Mouse (Mus musculus): ENCODE data around the gene Gm26992. TPM values are rescaled to one million over a fixed set of nuclear protein-coding genes. Genes with fewer than 3 reads are reported as not detected.
A peak's percentile ranks its signal among the peaks of the same experiment; 100 is the strongest.
"Not testable (repeated sequence)": the region's sequence is repeated elsewhere in the genome, so short reads cannot be mapped to it uniquely, and the experiment has no call there.

Gm26992 gene
- polyA plus RNA-seq, 1 experiment from 2014 or later, result not detected

DNA sequence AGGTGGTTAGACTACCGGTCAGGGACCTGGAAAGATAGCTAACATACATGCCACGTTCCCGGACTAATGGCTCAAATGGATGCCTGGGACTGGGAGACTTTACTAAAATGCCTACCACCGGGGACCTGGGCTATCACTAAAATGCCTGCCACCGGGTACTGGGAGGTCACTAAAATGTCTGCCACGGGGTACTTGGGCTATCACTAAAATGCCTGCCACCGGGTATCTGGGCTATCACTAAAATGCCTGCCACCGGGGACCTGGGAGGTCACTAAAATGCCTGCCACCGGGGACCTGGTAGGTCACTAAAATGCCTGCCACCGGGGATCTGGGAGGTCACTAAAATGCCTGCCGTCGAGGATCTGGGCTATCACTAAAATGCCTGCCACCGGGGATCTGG is 26.6 kb downstream of the Gm26992 start:
- Histone ChIP-seq H3K27me3 (peaks cover 41% of the 10 kb centered on the region), H3K4me2 (peak overlapping the region; percentile 86), H3K4me3 (peak overlapping the region; percentile 38; the same call in 1 of the 2 replicates)
- H3K9me3 ChIP-seq; ATAC-seq (ENCODE audit: low FRiP score, low read depth); H3K36me3 ChIP-seq; H3K9ac ChIP-seq; H3K4me1 ChIP-seq (replicated peaks); H3K27ac ChIP-seq (replicated peaks): not testable (repeated sequence)
- 63% methylated on average over 11 of the region's 13 CpGs for WGBS

DNA sequence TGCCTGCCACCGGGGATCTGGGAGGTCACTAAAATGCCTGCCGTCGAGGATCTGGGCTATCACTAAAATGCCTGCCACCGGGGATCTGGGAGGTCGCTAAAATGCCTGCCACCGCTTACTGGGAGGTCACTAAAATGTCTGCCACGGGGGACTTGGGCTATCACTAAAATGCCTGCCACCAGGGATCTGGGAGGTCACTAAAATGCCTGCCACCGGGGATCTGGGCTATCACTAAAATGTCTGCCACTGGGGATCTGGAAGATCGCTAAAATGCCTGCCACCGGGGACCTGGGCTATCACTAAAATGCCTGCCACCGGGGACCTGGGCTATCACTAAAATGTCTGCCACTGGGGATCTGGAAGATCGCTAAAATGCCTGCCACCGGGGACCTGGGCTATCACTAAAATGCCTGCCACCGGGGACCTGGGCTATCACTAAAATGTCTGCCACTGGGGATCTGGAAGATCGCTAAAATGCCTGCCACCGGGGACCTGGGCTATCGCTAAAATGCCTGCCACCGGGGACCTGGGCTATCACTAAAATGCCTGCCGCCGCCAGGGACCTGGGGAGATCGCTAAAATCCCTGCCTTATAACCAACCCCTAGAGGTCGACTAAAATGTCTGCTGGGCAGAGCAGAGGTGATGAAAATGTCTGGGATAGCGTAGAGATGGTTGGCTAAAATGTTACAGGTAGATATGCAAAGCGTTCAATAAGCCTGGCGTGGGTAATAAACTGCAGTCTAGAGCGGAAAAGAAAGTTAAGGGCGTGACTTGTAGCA is 27.3 kb downstream of the Gm26992 start:
- not testable (repeated sequence) for H3K9ac ChIP-seq; H3K9me3 ChIP-seq; ATAC-seq (ENCODE audit: low FRiP score, low read depth); H3K4me1 ChIP-seq (replicated peaks); H3K4me3 ChIP-seq; H3K27ac ChIP-seq (replicated peaks); H3K36me3 ChIP-seq; H3K4me2 ChIP-seq
- H3K27me3 ChIP-seq, result peaks cover 37% of the 10 kb centered on the region
- 75% methylated on average over 18 of the region's 27 CpGs for WGBS

DNA sequence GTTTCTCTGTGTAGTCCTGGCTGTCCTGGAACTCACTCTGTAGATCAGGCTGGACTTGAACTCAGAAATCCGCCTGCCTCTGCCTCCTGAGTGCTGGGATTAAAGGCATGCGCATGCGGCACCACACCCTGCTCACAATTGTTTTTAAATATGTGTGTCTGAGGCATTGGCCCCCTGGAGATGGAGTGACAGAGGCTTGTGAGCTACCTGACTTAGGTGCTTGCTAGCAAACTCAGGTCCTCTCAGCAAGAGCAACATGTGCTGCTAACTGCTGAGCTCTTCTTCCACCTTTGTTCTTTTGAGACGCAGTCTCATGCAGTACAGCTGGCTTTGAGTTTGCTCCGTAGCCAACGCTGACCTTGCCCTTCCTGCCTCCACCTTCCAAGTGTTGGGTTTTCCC is 31.0 kb downstream of the Gm26992 start:
- H3K4me3 ChIP-seq, result no peak overlapping the region

DNA sequence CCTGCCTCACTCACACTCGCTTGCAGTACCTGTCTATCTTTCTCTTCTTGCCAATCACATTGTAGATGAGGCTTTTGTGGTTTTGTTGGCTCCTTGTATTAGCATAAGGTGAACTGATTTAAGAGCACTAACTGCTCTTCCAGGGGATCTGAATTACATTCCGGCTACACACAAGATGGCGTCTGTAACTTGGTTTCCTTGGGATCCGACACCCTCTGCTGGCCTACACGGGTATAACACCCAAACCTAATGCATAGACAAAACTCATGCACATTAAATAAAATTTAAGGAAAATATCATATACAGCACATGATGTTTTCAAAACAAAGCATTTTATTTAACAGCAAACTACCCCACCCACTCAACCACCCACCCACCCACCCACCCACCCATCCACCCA is 38.2 kb downstream of the Gm26992 start:
- no peaks in the 10 kb centered on the region for H3K9me3 ChIP-seq
- no peak overlapping the region for H3K4me2 ChIP-seq
- H3K36me3 ChIP-seq, result no peaks in the 10 kb centered on the region
- H3K4me1 ChIP-seq (replicated peaks), result no peaks in the 10 kb centered on the region
- 79% methylated on average over 5 of the region's 5 CpGs for WGBS
- H3K27ac ChIP-seq (replicated peaks), result no peak overlapping the region
- no peak overlapping the region for H3K9ac ChIP-seq
- H3K4me3 ChIP-seq, result no peak overlapping the region
- no peaks in the 10 kb centered on the region for H3K27me3 ChIP-seq
- ATAC-seq (ENCODE audit: low FRiP score, low read depth), result no peak

More for the DNA sequence above, 31.0 kb downstream of the Gm26992 start:
- no peak overlapping the region for H3K4me2 ChIP-seq
- no peak overlapping the region for H3K9ac ChIP-seq
- no peak overlapping the region for H3K27ac ChIP-seq (replicated peaks)
- no peaks in the 10 kb centered on the region for H3K36me3 ChIP-seq
- peaks cover under 1% of the 10 kb centered on the region; the same call in 1 of the 2 replicates for H3K4me1 ChIP-seq (replicated peaks)
- WGBS, result 80% methylated on average over 6 of the region's 6 CpGs
- H3K27me3 ChIP-seq, result peaks cover 10% of the 10 kb centered on the region
- H3K9me3 ChIP-seq, result no peaks in the 10 kb centered on the region
- ATAC-seq (ENCODE audit: low FRiP score, low read depth), result no peak

DNA sequence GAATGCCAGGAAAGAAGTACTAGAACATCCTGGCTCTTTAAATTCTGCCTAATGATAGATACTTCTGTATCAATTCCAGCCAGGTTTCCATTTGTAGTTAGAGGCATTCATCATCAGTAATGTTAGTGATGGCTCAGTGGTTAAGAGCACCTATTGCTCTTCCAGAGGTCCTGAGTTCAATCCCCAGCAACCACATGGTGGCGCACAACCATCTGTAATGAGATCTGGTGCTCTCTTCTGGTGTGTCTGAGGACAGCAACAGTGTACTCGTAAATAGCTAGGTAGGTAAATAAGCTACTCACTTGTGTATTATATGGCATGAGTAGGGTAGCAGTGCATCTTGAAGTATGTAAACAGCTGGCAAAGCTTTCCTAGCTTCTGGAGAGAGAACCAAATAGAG is 47.2 kb downstream of the Gm26992 start:
- Histone ChIP-seq H3K9me3 (no peaks in the 10 kb centered on the region), H3K4me1 (replicated peaks) (no peaks in the 10 kb centered on the region), H3K9ac (no peak overlapping the region), H3K27ac (replicated peaks) (no peak overlapping the region), H3K36me3 (no peaks in the 10 kb centered on the region), H3K27me3 (no peaks in the 10 kb centered on the region), H3K4me2 (no peak overlapping the region), H3K4me3 (no peak overlapping the region)
- no peak for ATAC-seq (ENCODE audit: low FRiP score, low read depth)
- WGBS, result 70% methylated on average over 2 of the region's 2 CpGs

DNA sequence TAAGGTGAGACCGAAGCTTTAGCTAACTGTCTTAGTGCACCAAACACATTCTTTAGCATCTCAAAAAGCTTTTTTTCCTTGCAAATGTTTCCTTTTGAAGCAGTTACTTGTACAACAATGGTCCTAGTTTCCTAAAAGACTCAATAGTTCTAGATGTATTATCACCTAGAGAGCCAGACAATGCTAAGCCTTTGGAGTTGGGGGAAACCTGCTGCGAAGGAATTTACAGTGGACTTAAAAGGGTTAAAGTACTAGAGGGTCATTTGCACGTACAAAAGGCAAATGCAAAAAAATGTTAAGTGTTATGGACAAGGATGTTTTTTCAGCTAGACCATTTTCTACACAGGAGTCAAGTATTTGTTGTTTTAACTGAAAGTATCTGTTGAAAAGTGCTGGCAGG is 50.5 kb downstream of the Gm26992 start:
- no peak overlapping the region for H3K4me2 ChIP-seq
- H3K4me1 ChIP-seq (replicated peaks), result no peaks in the 10 kb centered on the region
- no peaks in the 10 kb centered on the region for H3K27me3 ChIP-seq
- no peaks in the 10 kb centered on the region for H3K36me3 ChIP-seq
- ATAC-seq (ENCODE audit: low FRiP score, low read depth), result no peak
- H3K27ac ChIP-seq (replicated peaks), result no peak overlapping the region
- no peak overlapping the region for H3K4me3 ChIP-seq
- 74% methylated on average over 3 of the region's 3 CpGs for WGBS
- H3K9ac ChIP-seq, result no peak overlapping the region
- H3K9me3 ChIP-seq, result no peaks in the 10 kb centered on the region

DNA sequence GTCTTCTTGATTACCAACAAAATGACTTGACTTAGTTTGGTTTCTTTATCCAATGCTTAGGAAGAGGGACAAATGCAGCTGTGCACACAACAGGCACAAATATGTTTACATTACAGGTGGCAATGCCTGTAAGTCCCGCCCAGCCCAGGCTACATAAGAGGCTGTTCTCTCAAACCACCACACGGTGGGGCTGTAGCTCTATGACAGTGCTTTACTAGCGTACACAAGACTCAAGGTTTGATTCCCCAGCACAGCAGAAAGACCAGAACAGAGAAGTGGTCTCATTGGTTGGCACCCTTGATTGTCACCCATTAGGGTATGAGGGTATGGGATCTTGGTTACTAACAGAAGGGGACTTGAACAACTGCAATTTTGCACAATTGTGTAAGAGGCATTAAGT is 55.7 kb downstream of the Gm26992 start:
- H3K36me3 ChIP-seq, result no peaks in the 10 kb centered on the region
- no peak for ATAC-seq (ENCODE audit: low FRiP score, low read depth)

DNA sequence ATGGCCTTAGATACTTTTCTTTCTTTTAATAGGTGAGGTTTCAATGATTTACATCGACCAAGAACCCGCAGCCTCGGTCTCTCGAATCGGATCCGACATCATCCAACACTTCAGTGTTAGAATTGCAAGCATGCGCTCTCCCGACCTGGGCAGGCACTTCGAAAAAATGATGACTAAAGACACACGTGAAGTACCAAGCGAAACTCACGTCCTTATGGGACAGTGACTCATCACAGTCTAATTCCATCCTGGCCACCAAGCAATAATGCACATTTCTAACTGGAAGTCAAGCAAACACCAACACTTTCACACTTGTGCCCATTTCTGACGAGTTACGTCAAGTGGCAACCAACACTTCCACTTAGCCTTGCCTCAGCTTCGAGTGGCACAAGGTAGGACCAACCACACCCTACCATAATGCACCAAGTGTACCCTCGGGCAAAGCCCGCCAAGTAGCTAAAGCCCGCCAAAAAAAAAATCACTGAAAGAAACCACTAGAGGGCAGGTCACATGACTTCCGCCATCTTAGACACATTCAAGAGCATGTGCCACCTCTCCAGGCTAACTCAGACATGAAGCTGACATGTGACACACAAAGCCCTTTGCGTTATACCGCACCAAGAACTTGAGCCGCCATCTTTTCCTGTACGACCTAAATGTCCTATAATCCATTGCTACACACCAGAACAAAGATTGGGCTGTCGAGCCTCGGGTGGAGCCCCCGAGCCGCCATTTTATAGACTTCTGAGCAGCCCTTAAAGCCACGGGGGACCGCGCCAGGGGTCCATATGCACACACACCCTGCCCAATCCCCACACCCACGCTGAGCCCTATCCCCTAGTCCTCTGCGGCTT is 59.7 kb downstream of the Gm26992 start:
- Histone ChIP-seq H3K4me2 (peak overlapping the region; percentile 46), H3K27ac (replicated peaks) (peak overlapping the region; percentile 78), H3K4me1 (replicated peaks) (no peaks in the 10 kb centered on the region), H3K9ac (peak overlapping the region; percentile 44; the same call in 1 of the 2 replicates), H3K27me3 (no peaks in the 10 kb centered on the region), H3K9me3 (no peaks in the 10 kb centered on the region), H3K36me3 (no peaks in the 10 kb centered on the region), H3K4me3 (peak overlapping the region; percentile 45)
- peak; percentile 87 for ATAC-seq (ENCODE audit: low FRiP score, low read depth)
- 64% methylated on average over 32 of the region's 32 CpGs for WGBS

More for the DNA sequence above, 55.7 kb downstream of the Gm26992 start:
- H3K4me1 ChIP-seq (replicated peaks), result no peaks in the 10 kb centered on the region
- H3K4me3 ChIP-seq, result no peak overlapping the region
- WGBS, result 14% methylated on average over 3 of the region's 3 CpGs
- no peak overlapping the region for H3K27ac ChIP-seq (replicated peaks)
- H3K9me3 ChIP-seq, result no peaks in the 10 kb centered on the region
- H3K9ac ChIP-seq, result no peak overlapping the region
- no peaks in the 10 kb centered on the region for H3K27me3 ChIP-seq
- H3K4me2 ChIP-seq, result no peak overlapping the region

DNA sequence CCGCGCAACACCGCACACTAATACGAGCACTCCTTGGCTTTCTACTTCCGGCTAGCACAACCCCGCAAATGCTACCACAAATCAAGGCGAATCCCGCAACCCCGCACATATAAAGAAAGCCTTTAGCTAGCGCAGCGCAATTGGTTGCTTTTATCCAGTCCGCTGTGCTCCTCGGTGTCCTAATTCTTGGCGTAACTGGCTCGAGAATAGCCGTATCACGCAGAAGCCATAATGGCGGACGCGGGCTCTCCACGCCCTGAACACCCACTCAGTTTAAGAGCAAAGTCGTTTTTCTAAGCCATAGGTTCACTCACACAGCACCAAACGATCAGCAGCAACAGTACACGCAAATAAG is 60.3 kb downstream of the Gm26992 start:
- Histone ChIP-seq H3K36me3 (no peaks in the 10 kb centered on the region), H3K4me1 (replicated peaks) (no peaks in the 10 kb centered on the region), H3K4me2 (peak overlapping the region; percentile 46), H3K27me3 (no peaks in the 10 kb centered on the region), H3K9me3 (no peaks in the 10 kb centered on the region), H3K9ac (peak overlapping the region; percentile 44), H3K27ac (replicated peaks) (peak overlapping the region; percentile 78), H3K4me3 (peak overlapping the region; percentile 45)
- 69% methylated on average over 24 of the region's 24 CpGs for WGBS
- ATAC-seq (ENCODE audit: low FRiP score, low read depth), result peak; percentile 17; the same call in 1 of the 2 replicates

DNA sequence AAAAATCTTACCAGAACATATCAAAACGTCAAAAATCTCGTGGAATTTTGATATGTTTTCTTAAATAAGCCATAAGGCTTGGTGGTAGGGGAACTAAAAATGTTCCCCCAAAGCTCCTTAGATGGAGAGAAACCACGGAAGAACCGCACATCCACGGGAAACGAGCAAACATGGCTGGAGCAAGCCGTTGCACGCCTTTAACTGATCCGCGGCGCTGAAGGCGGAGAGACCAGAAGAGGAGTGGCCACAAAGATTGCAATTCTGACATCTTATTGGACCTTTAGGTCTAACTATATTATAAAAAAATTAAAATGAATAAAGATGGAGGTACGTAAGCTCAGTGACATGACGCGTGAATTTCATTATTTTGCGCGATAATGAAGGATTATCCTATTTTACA is 61.2 kb downstream of the Gm26992 start:
- H3K9me3 ChIP-seq, result no peaks in the 10 kb centered on the region
- no peaks in the 10 kb centered on the region for H3K4me1 ChIP-seq (replicated peaks)
- no peak overlapping the region for H3K27ac ChIP-seq (replicated peaks)
- H3K27me3 ChIP-seq, result no peaks in the 10 kb centered on the region
- peak overlapping the region; percentile 45 for H3K4me3 ChIP-seq
- no peak for ATAC-seq (ENCODE audit: low FRiP score, low read depth)
- WGBS, result 72% methylated on average over 17 of the region's 17 CpGs
- no peak overlapping the region for H3K9ac ChIP-seq
- no peaks in the 10 kb centered on the region for H3K36me3 ChIP-seq
- peak overlapping the region; percentile 42 for H3K4me2 ChIP-seq

DNA sequence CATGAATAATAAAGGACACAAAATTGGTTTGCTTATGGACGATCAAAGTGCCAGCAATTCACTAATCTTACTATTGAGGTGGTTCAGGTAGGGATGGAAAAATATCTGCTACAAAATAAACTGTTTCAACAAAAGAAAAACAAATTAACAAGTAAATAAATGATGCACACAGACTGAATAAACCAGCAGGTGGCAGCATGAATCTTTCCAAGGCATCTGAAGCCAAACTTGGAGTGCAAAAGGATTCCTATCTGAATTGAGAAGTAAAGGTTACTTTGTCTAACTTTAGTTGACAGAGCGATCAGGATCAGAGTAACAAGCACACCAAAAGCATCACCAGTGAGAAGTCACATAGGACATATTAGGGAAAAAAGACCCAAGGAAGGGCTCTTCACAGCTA is 62.2 kb downstream of the Gm26992 start:
- no peaks in the 10 kb centered on the region for H3K36me3 ChIP-seq
- WGBS, result 23% methylated on average over 2 of the region's 2 CpGs
- no peaks in the 10 kb centered on the region for H3K27me3 ChIP-seq
- no peaks in the 10 kb centered on the region for H3K4me1 ChIP-seq (replicated peaks)
- no peak for ATAC-seq (ENCODE audit: low FRiP score, low read depth)
- peak overlapping the region; percentile 45; the same call in 1 of the 2 replicates for H3K4me3 ChIP-seq
- H3K27ac ChIP-seq (replicated peaks), result no peak overlapping the region
- H3K9me3 ChIP-seq, result no peaks in the 10 kb centered on the region
- peak overlapping the region; percentile 42 for H3K4me2 ChIP-seq
- no peak overlapping the region for H3K9ac ChIP-seq

DNA sequence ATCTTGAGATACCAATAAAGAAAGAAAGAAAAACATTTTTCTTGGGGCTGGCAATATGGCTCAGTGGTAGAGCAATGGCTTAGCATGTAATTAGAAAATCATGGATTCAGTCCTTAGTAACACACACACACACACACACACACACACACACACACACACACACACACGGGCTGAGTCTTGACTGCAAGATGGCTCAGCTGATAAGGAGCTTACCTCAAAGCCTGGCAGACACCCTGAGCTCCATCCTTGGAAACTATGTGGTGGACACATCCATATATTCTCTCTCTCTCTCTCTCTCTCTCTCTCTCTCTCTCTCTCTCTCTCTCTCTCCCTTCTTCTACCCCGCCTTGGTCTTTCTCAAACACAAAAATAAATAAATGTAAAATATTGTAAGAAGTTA is 69.0 kb downstream of the Gm26992 start:
- H3K9me3 ChIP-seq, result no peaks in the 10 kb centered on the region
- WGBS, result 86% methylated on average over 1 of the region's 2 CpGs
- no peaks in the 10 kb centered on the region for H3K27me3 ChIP-seq
- no peaks in the 10 kb centered on the region for H3K36me3 ChIP-seq
- H3K4me3 ChIP-seq, result no peak overlapping the region
- ATAC-seq (ENCODE audit: low FRiP score, low read depth), result no peak
- no peak overlapping the region for H3K9ac ChIP-seq
- no peak overlapping the region for H3K27ac ChIP-seq (replicated peaks)
- no peak overlapping the region for H3K4me2 ChIP-seq
- peaks cover 18% of the 10 kb centered on the region for H3K4me1 ChIP-seq (replicated peaks)
